Mouse (Mus musculus) telencephalon, adult 2 months (tissue): ENCODE results near the gene Wdr12.
"Not testable (repeated sequence)": the region's sequence is repeated elsewhere in the genome, so short reads cannot be mapped to it uniquely, and the experiment has no call there.

Experiments
- DNase-seq: peaks from one replicate; pipeline ENCODE4 v3.0.0-alpha.2; 2011; ENCODE audit warnings: low read depth, low spot score

The Wdr12 gene

DNA sequence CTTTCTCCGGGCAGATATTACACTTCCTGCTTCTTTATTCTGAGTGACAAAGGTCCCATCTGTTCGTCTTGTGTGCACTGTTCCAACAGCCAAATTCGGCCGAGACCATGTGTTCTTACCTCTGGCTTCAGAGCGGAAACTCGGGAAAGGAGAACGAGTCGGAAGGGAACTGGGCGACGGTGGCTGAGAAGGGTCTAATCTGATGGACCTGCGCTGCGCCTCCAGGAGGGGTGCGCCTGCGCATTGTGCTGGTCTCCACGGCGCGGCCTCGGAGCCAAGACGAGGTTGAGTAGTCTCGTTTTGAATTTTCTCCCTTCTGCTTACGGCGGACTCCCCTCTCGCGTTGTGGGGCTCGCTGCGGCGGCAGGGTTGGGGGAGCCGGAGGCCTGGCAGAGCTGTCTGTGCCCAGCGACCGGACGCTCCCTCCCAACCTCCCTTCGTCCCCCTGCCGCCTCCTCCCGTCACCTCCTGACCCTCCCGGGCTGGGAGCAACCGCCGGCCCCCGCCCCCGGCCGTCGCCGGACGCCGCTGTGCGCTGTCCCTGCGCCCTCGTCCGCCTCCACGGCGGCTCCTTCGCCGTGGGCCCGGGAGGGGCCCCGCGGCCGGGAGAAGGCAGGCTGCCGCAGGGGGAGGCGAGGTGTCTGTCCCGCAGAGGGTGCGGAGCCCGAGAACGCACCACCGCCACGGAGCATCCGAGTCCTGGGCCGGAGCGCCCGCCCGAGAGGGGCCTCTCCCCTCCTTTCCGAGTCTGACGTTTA is at the start of gene Wdr12, which contains the start of gene Carf:
Gene Wdr12 (minus strand): TSS at position 622 of the 758 bp plus-strand sequence.
Gene Carf (plus strand): TSS at position 224 of the 758 bp plus-strand sequence.
- peak; percentile 99 for DNase-seq

DNA sequence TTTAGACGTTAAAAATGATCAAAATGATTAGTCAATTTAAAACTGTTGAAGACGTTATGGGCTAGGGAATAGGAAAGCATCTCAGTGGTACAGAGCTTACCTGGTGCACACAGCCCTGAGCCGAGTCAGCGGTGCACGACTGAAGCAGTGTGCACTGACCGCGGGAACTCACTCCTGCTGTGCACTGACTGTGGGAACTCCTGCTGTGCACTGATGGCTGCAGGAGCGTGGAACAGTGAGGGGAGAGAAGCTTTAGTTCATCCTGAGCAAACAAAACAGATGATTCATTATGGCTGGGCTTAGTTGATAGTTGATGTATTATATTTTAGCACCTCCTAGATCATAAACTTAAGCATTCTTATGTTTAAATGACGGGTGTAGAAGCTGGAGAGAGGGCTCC is 38.9 kb upstream of the Wdr12 start:
- no peak for DNase-seq

DNA sequence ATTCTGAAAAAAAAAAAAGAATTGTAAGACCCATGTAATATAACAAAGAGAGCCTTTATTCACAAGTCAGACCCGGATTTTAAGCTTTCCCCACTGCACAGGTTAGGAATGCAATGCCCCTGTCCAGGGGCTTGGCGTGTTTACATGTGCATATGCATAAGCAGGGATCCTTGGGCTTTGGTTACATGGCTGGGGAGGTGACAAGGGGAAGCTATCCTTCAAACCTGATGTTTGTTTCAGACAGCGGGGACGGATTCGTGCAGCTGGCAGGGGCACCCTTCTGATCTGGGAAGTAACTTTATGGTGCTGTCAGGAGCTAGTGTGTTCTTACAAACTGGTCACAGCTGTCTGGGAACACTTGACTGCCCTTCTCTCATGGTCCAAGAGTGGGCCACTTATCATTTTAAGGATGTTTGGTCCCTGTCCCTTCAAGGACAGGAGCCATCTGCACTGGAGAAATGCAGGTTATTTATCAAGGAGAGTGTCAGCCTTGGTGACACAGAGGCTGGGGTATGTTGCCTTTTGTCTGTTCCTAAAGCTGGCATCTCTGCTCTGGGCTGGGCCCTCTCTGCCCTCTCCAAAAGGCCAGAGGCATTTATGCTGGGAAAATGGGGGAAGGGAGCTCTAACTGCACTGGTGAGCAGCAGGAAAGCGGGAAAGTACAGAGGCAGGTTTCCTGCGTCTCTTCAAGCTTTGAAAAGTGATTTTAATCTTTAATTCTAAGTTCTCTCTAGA is 19.4 kb upstream of the Wdr12 start:
- no peak for DNase-seq

DNA sequence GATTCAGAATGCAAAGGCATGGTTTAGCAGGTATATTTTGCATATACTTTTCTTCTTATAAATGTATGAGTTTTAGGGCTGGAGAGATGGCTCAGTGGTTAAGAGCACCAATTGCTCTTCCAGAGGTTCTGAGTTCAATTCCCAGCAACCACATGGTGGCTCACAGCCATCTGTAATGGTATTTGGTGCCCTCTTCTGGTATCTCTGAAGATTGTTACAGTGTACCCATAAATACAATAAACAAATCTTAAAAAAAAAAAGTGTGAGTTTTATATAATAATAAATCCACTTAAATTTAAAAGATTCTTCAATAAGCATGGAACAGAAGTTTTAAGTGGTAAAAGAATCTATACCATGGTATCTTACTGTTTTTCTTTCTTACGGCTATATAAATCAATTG is 6.1 kb upstream of the Wdr12 start:
- DNase-seq = no peak

DNA sequence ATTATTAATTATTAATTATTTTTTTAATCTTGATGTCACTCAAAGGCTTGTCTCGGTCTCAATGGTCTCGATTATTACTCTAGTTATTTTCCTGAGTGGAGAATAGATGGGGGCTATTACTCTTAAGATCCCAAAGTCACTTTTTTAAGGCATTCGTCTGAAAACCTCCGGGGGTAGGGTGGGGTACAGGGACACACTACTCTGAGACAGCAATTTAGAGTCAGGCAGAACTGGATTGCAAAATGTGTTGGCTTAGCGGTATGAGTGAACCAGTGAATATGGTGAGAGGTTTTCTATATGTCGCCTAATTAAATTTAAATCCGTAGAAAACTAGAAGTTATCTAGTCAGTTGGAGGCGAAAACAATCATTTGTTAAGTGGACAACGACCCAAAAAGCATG is 394 bp upstream of the Wdr12 start:
- DNase-seq = no peak

DNA sequence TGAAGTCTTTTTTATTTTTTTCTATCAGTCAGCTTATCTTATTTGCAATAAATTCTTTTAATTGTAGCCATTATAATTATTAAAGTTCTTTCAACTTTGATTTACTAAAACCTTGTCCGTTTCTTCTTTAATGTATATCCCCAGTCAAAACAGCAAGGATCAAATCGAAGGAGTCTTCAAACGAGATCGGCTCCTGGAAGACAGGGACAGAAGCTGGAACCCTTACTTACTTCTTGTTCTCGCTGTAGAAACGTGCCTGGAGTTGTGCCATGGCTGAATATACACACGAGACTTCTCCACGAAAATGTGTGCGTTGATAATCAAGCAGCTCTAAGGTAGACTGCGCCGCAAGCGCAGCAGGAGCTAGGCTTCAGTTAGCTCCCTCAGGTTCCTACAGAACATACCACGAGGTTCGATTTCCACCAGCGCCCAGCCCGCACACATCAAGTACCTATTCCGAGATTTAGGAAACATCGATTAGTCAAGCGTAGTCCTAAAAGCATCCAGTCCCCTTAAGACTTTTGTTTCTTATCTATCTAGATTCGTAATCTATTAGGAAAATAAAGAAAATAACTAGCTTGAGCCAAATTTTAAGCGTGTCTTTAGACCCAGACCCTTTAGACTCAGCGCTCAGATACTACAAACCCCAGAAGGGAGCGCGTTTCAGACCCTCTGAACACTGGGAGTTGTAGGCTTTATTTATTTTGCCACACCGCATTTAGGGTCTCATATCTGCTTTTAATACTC is 995 bp downstream of the Wdr12 start:
- DNase-seq = peak; percentile 94

DNA sequence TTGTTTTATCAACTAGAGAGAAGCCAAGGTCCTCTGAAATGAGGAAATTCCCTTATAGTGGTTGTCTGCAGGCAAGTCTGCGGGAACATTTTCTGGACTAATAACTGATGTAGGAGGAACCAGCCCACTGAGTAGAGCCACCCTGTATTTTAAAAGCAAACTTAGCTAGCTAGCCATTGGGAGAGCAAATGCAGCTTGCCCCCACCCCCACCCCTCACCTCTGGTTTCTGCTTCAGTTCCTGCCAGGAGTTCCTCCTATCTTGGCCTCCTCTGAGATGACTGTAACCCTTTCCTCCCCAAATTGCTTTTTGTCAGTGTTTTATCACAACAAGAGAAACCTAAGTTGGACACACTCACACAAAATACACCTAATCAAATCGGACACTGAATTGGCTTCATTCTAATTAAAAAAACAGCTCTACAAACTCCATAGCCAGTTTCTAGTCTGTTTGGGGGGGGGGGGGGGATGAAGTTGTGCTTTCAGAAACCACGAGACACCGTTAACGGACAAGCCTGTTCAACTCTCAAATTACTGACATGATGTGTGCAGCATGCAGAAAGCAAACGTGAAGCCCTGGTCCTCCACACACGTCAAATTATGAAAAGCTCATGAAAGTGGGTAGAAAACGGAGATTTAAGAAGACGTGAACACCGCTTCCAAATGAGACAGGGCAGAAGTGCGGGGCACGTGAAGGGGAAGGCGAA is 1.7 kb downstream of the Wdr12 start:
- DNase-seq = no peak

DNA sequence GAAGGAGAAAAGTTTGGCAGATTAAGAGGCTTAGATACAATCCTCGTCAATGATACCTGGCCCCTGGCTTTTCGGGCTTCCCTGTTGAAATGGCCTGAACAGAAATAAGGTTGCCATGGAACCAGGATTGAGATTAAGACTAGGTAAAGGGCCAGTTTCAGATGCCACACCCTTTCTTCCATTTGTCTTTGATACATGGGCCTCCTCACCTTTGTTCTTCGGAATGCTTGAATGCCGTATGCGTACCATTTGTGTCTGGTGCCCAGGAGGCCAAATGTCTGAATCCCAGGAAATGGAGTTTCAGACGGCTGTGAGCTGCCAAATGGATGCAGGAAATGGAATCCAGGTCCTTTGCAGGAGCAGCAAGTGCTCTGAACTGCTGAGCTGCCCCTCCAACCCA is 22.0 kb downstream of the Wdr12 start:
- DNase-seq = no peak

DNA sequence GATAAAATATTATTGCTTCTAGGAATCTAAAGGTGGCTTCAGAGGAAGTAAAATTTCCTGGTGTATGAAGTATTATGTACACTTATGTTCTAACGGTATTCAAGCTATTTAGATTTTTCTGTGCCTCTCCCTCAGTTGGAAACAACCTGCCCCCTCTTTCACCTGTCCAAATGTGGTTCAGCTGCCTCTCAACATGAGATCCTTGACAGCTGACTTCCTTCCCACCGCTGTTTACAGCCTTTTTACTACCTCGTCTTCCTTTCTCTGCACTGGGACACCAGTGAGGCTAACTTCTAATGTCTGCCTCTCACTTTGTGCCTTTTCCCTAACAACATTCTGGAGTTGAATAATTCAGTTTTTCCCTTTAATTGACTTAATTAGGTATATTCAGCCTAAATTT is 22.9 kb downstream of the Wdr12 start:
- DNase-seq = no peak

DNA sequence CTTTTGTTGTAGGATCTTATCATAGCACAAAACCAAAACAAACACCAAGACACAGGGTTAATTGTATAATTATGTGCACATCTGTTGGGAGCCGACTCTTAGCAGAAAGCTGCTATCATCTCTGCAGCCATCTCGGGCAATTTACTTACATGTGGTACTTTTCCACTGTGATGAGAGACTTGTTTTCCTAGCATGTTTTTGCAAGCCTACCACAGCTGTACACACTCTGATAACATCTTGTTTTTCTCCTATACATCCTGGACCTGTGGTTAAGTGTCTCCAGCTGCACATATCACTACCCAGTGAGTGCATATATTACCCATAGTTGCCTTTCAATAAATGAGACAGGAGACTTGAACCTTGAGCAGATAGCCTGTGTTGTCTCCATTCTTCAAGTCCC is 23.5 kb downstream of the Wdr12 start:
- no peak for DNase-seq

DNA sequence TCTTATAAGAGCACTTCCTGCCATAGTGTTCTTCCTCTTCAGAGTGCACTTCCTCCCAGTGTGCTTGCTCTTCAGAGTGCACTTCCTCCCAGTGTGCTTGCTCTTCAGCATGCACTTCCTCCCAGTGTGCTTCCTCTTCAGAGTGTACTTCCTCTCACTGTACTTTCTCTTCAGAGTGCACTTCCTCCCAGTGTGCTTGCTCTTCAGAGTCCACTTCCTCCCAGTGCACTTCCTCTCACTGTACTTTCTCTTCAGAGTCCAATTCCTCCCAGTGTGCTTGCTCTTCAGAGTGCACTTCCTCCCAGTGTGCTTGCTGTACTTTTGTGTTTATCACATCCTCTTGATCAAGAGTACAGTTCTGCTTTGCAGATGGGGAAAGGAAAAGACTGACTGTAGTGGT is 27.7 kb downstream of the Wdr12 start:
- not testable (repeated sequence) for DNase-seq

DNA sequence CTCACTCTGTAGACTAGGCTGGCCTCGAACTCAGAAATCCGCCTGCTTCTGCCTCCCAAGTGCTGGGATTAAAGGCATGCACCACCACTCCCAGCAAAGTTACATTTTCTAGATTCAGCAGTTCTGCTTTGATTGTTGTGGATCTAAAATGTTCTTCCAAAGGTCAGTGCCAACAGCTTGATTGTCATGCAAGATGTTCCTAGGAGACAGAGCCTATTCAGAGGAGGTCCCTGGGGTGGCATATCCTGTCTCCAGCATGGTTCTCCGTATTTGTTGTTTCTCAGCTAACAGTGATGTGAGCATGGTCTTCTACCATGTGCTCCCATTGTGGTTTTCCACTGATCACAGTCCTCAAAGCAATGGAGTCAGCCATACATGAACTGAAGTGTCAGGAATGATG is 42.1 kb downstream of the Wdr12 start:
- DNase-seq = no peak

DNA sequence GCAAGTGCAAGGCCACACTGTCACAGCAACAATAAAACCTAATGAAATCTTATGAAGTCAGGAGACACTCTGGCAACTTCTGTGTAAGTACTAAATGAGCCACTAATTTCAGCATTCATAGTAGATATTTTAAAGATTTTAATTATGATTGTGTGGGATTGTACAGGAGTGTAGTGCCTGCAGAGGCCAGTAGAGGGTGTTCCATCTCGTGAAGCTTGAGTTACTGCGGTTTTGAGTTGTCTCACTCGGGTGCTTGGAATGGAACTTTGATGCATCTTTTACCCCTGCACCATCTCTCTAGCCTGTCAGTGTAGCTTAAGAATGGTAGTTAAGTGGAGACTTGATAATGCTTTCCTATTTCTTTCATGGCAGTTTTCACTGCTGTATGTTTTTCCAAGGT is 43.8 kb downstream of the Wdr12 start:
- no peak for DNase-seq

DNA sequence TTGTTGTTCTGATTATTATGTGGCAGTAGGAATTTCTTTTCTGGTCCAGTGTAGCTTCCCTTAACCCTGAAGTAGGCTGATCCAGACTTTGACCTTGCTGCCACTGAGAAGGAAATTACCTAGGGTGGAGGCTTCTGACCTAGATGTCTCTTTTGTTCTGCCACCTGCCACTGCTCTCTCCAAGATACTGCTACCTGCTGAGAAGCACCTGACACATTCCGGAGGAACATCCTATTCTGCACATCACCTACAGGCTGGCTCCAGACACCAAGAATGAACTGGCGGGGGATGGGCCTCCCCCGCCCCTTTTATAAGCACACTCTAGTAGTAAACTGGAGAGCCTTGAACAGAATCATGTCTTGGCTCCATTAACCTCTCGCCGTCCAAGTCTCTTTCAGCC is 51.0 kb downstream of the Wdr12 start:
- DNase-seq = not testable (repeated sequence)

DNA sequence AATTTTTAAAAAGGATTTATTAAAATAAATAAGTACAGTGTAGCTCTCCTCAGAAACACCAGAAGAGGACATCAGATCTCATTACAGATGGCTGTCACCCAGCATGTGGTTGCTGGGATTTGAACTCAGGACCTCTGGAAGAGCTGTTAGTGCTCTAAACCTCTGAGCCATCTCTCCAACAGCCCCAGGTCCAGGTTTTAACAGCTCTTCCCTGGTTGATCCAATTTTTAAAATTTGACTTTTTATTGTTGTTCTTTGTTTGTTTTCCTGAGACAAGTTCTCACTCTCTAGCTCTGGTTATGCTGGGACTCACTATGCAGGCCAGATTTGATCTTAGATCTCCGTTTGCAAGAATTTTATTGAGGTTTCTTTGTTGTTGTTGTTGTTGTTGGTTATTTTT is 53.9 kb downstream of the Wdr12 start:
- DNase-seq = no peak

DNA sequence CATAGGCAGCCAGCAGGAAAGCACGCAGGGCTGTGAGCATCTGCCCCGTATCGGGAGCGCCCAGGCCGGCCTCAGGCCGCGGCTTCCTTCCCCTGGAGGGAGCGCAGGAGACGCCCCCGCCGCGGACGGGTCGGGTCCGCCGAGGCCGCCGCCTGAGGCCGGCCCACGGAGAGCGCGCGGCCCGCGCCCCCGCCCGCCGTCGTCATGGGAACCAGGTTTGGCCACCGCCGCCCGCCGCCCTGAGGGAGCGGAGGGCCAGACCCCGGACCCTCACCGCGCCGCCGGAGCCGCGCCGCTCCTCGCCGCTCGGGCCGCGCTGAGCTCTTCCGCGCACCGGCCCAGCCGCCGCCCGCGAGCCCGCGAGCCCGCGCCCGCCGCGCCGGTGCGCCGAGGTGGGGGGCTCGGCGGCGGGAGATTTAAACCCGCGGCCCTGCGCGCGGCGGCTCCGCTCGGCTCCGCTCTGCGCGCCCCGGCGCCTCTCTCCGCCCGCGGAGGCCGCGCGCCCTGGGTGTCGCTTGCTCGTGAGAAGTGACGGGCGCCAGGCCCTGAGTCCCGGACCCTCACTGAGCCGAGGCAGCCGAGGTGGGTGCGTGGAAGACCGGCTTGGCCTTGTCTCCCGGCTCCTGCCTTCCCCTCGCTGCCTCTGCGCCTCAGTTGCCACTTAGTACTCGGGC is 55.5 kb downstream of the Wdr12 start, which contains the start of gene Ica1l:
Gene Ica1l (minus strand): TSS at position 389 of the 674 bp plus-strand sequence.
- no peak for DNase-seq

DNA sequence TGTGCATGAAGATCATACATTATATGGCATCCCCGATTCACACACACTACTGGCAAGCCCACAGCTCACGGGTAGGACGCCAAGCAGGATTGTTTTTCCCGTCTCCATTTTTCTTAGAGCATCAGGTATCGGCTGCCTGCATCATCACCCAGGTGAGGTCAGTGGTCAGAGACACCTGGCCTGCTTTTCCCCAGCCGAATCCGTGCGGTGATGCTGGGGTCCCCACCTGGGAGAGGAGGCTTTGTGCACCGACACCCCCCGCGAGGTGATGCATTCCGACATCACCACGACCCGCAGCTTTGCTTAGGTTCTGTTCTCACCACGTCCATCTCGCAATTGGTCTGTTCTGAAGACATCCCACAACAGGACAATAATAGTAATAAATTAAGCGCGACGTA is 56.0 kb downstream of the Wdr12 start:
- DNase-seq = no peak

DNA sequence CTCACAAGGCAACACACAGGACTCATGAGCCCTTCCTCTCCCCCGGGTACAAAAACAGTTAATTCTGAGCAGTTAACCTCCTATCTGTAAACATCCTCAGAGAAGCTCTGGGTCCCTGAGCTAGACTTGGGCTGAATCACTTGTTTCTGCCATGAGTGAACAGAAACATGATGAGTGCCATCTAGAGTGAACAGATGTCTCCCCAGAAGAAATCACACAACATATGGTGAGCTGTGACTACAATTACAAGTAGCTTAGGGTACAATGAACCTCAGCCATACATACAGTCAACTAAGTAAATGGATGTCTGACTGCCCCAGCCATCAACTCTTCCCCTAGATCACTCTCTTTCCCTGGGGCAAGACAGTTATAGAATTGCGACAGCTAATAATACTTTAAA is 63.4 kb downstream of the Wdr12 start:
- DNase-seq = peak; percentile 77
